In genomic region chr1:92571022-92571421, GRCm38 (mm10) we compare ENCODE assay signal across 34 mouse cellular contexts. TPM values are rescaled to one million over a fixed set of nuclear protein-coding genes. Genes with fewer than 3 reads are reported as not detected.
"Had no signal": no experiment of that assay in that cellular context is flagged by ENCODE, and none has a peak within 500 bp of the region (broad histone marks: within the 10 kb centered on the region; RNA-seq: fewer than 3 reads in every experiment).

Olfr1413 (plus strand) TSS chr1:92571322.

- H3K4me1 ChIP-seq: embryonic facial prominence, embryonic 10.5 days; embryonic facial prominence, embryonic 12.5 days; embryonic facial prominence, embryonic 13.5 days; embryonic facial prominence, embryonic 15.5 days; forebrain, embryonic 10.5 days; forebrain, embryonic 12.5 days; forebrain, embryonic 13.5 days; forebrain, embryonic 15.5 days had no signal

- DNase-seq: cerebellum, adult 8-10 months; cerebellum, adult 9-10 months; cerebellum, adult 9-11 months; cerebellum, postnatal 10 days; cerebellum, postnatal 14 days; cerebellum, postnatal 25 days; cerebellum, postnatal 36 days; embryo, embryonic 11 days; forebrain, postnatal 0 days; gastrocnemius, adult 2 months; gastrocnemius, postnatal 10 days; gastrocnemius, postnatal 14 days; gastrocnemius, postnatal 25 days; gastrocnemius, postnatal 36 days; heart, adult 11 months; heart, adult 18-20 months; heart, adult 2 months had no signal

- H3K27me3 ChIP-seq: embryonic facial prominence, embryonic 12.5 days; embryonic facial prominence, embryonic 13.5 days; embryonic facial prominence, embryonic 15.5 days; forebrain, embryonic 12.5 days; forebrain, embryonic 13.5 days; forebrain, embryonic 15.5 days had no signal

- H3K27ac ChIP-seq: embryonic facial prominence, embryonic 10.5 days; embryonic facial prominence, embryonic 12.5 days; embryonic facial prominence, embryonic 13.5 days; embryonic facial prominence, embryonic 15.5 days; forebrain, embryonic 10.5 days; forebrain, embryonic 12.5 days; forebrain, embryonic 13.5 days; forebrain, embryonic 15.5 days; gastrocnemius, adult 2 months; heart, adult 2 months had no signal

- H3K4me3 ChIP-seq: embryonic facial prominence, embryonic 10.5 days; embryonic facial prominence, embryonic 12.5 days; embryonic facial prominence, embryonic 13.5 days; embryonic facial prominence, embryonic 15.5 days; erythroblast, embryonic 14.5 days; forebrain, embryonic 10.5 days; forebrain, embryonic 12.5 days; forebrain, embryonic 13.5 days; forebrain, embryonic 15.5 days; gastrocnemius, adult 2 months; heart, adult 2 months had no signal

- H3K36me3 ChIP-seq: embryonic facial prominence, embryonic 10.5 days; embryonic facial prominence, embryonic 12.5 days; embryonic facial prominence, embryonic 13.5 days; embryonic facial prominence, embryonic 15.5 days; forebrain, embryonic 10.5 days; forebrain, embryonic 12.5 days; forebrain, embryonic 15.5 days had no signal

RNA-seq across cellular contexts. Expression of gene Olfr1413, which starts in this region (rescaled TPM):
- polyA plus RNA-seq: cortical plate, adult 2 months; embryonic facial prominence, embryonic 10.5 days; embryonic facial prominence, embryonic 11.5 days; embryonic facial prominence, embryonic 12.5 days; embryonic facial prominence, embryonic 13.5 days; embryonic facial prominence, embryonic 14.5 days; embryonic facial prominence, embryonic 15.5 days; erythroblast, embryonic 14.5 days; forebrain, embryonic 10.5 days; forebrain, embryonic 11.5 days; forebrain, embryonic 12.5 days; forebrain, embryonic 13.5 days; forebrain, embryonic 14.5 days; forebrain, embryonic 15.5 days; forebrain, embryonic 16.5 days; forebrain, postnatal 0 days; frontal cortex, adult 2 months; gonadal fat pad, adult 2 months; heart, adult 2 months had no signal
